Comparison of ENCODE assay signal across 12 mouse cellular contexts in genomic region chr8:122762731-122763266, GRCm38 (mm10). TPM values are rescaled to one million over a fixed set of nuclear protein-coding genes. Genes with fewer than 3 reads are reported as not detected.
DNase-seq lines count a peak whose midpoint lies in the region; ATAC-seq and TF ChIP-seq lines count a peak whose summit lies in the region.
"Had no signal": no experiment of that assay in that cellular context is flagged by ENCODE, and none has a peak within 500 bp of the region (broad histone marks: within the 10 kb centered on the region; RNA-seq: fewer than 3 reads in every experiment).

No protein-coding gene starts in this region.

- intact Hi-C loops in heart, postnatal 25 days (cut with DNase I), result no loop called here

- H3K4me2 ChIP-seq in heart, embryonic 12.5 days, result no peak overlapping the region
- H3K4me2 ChIP-seq in midbrain, postnatal 0 days (ENCODE audit: low read depth, low read length, poor library complexity, severe bottlenecking), result no peak overlapping the region
- H3K4me2 ChIP-seq: embryonic facial prominence, embryonic 12.5 days; hindbrain, embryonic 15.5 days; limb, embryonic 12.5 days; midbrain, embryonic 12.5 days had no signal

- H3K9me3 ChIP-seq in heart, embryonic 12.5 days (replicated peaks), result no peaks in the 10 kb centered on the region
- no peaks in the 10 kb centered on the region for H3K9me3 ChIP-seq in midbrain, postnatal 0 days (ENCODE audit: low read length)
- H3K9me3 ChIP-seq: embryonic facial prominence, embryonic 12.5 days; hindbrain, embryonic 15.5 days; limb, embryonic 12.5 days; midbrain, embryonic 12.5 days had no signal

- TF ChIP-seq POLR2A in thymus, adult 2 months (IDR thresholded peaks at IDR 0.05; ENCODE audit: control insufficient read depth, extremely low read depth, insufficient read depth, low read length, poor library complexity), result no peak

- H3K4me3 ChIP-seq in heart, embryonic 12.5 days, result no peak overlapping the region
- no peak overlapping the region for H3K4me3 ChIP-seq in midbrain, postnatal 0 days (ENCODE audit: low read depth, low read length)
- no peak overlapping the region for H3K4me3 ChIP-seq in thymus, adult 2 months (ENCODE audit: control insufficient read depth, insufficient read depth, low read length)
- H3K4me3 ChIP-seq: embryonic facial prominence, embryonic 12.5 days; hindbrain, embryonic 15.5 days; limb, embryonic 12.5 days; midbrain, embryonic 12.5 days had no signal

- H3K27me3 ChIP-seq in heart, embryonic 12.5 days (replicated peaks), result peaks cover 35% of the 10 kb centered on the region
- no peaks in the 10 kb centered on the region for H3K27me3 ChIP-seq in midbrain, postnatal 0 days (ENCODE audit: insufficient read depth, low read length)
- no peaks in the 10 kb centered on the region for H3K27me3 ChIP-seq in thymus, adult 2 months (ENCODE audit: control insufficient read depth, insufficient read depth, low read length)
- H3K27me3 ChIP-seq: hindbrain, embryonic 15.5 days had no signal

- no peak for TF ChIP-seq CTCF in midbrain, postnatal 0 days (IDR thresholded peaks at IDR 0.05)
- no peak for TF ChIP-seq CTCF in thymus, adult 2 months (IDR thresholded peaks at IDR 0.05; ENCODE audit: borderline replicate concordance, control insufficient read depth, extremely low read depth, insufficient read depth, low read length, poor library complexity)

- 34% methylated on average over 12 of the region's 12 CpGs for WGBS in heart, embryonic 12.5 days
- WGBS in midbrain, postnatal 0 days, result 43% methylated on average over 12 of the region's 12 CpGs
- WGBS in thymus, adult 2 months, result 66% methylated on average over 12 of the region's 12 CpGs

- H3K27ac ChIP-seq in heart, embryonic 12.5 days (ENCODE audit: poor library complexity, severe bottlenecking), result no peak overlapping the region
- H3K27ac ChIP-seq in midbrain, postnatal 0 days (ENCODE audit: low read depth, low read length), result no peak overlapping the region
- no peak overlapping the region for H3K27ac ChIP-seq in thymus, adult 2 months (ENCODE audit: control insufficient read depth, insufficient read depth, low read length)
- H3K27ac ChIP-seq: embryonic facial prominence, embryonic 12.5 days; hindbrain, embryonic 15.5 days; limb, embryonic 12.5 days; midbrain, embryonic 12.5 days had no signal

- peaks cover 10% of the 10 kb centered on the region for H3K4me1 ChIP-seq in heart, embryonic 12.5 days (replicated peaks)
- H3K4me1 ChIP-seq in midbrain, postnatal 0 days (ENCODE audit: insufficient read depth, low read length), result no peaks in the 10 kb centered on the region
- peaks cover 60% of the 10 kb centered on the region for H3K4me1 ChIP-seq in thymus, adult 2 months (replicated peaks; ENCODE audit: control insufficient read depth, insufficient read depth, low read length)
- H3K4me1 ChIP-seq: embryonic facial prominence, embryonic 12.5 days; limb, embryonic 12.5 days had no signal

- peak; percentile 96 for DNase-seq in heart, adult 11 months
- DNase-seq in NIH3T3 (ENCODE audit: low read depth), result peak; percentile 8
- DNase-seq in heart, postnatal 25 days (ENCODE audit: low spot score), result peak; percentile 10
- DNase-seq in lung, postnatal 36 days, result peak; percentile 26
- no peak for DNase-seq in midbrain, postnatal 0 days (ENCODE audit: low spot score)
- no peak for DNase-seq in thymus, adult 2 months
- DNase-seq in neural tube, embryonic 10.5 days (ENCODE audit: extremely low spot score, low spot score), result no peak

- H3K36me3 ChIP-seq in heart, embryonic 12.5 days, result no peaks in the 10 kb centered on the region
- no peaks in the 10 kb centered on the region for H3K36me3 ChIP-seq in midbrain, postnatal 0 days (ENCODE audit: insufficient read depth, low read length)
- no peaks in the 10 kb centered on the region for H3K36me3 ChIP-seq in thymus, adult 2 months (ENCODE audit: control insufficient read depth, insufficient read depth, low read length)
- H3K36me3 ChIP-seq: embryonic facial prominence, embryonic 12.5 days; hindbrain, embryonic 15.5 days; limb, embryonic 12.5 days; midbrain, embryonic 12.5 days had no signal

- no peak overlapping the region for H3K9ac ChIP-seq in heart, embryonic 12.5 days
- H3K9ac ChIP-seq in midbrain, postnatal 0 days (replicated peaks; ENCODE audit: low read length, poor library complexity, severe bottlenecking), result no peak overlapping the region
- H3K9ac ChIP-seq: embryonic facial prominence, embryonic 12.5 days; hindbrain, embryonic 15.5 days; limb, embryonic 12.5 days; midbrain, embryonic 12.5 days had no signal

- no peak for ATAC-seq in heart, embryonic 12.5 days (ENCODE audit: insufficient number of reproducible peaks, low FRiP score)
- no peak for ATAC-seq in midbrain, postnatal 0 days (ENCODE audit: low FRiP score)

RNA-seq across cellular contexts. Expression of gene Acsf3, which starts 12.5 kb away (rescaled TPM):
- 14.4 and 17.3 TPM in 2 replicates for polyA plus RNA-seq in heart, embryonic 12.5 days (2016; fragmentation: Nextera tagmentation; extraction: Ambion mirVana)
- total RNA-seq in heart, postnatal 25 days (2021), result 10 to 100 TPM; 29.4 to 31.7 TPM
- total RNA-seq in midbrain, postnatal 0 days (2014; rRNA removed), result 22.1 and 22.7 TPM in 2 replicates
- polyA plus RNA-seq in midbrain, postnatal 0 days (2015; fragmentation: Nextera tagmentation; extraction: Ambion mirVana), result 18.8 and 18.9 TPM in 2 replicates
- polyA plus RNA-seq in thymus, adult 2 months (2012; rRNA removed), result 17.5 and 19.6 TPM in 2 replicates

Comparison
In these comparisons a context has a peak if more than half of its experiments do, and no peak if none do; other contexts are left out.
1. DNase-seq: peak in heart, adult 11 months (single experiment), NIH3T3 (single experiment), heart, postnatal 25 days (single experiment) and lung, postnatal 36 days (single experiment); none in midbrain, postnatal 0 days (single experiment), thymus, adult 2 months (single experiment) and neural tube, embryonic 10.5 days (single experiment).